8 mouse cellular contexts compared by ENCODE assay signal in genomic region chr8:120462119-120462551, GRCm38 (mm10).
DNase-seq lines count a peak whose midpoint lies in the region; ATAC-seq and TF ChIP-seq lines count a peak whose summit lies in the region.

No protein-coding gene starts in this region.

- H3K9ac ChIP-seq in intestine, embryonic 15.5 days = no peak overlapping the region
- H3K9ac ChIP-seq in midbrain, embryonic 12.5 days (replicated peaks) = peak overlapping the region; percentile 29

- peaks cover 90% of the 10 kb centered on the region for H3K4me1 ChIP-seq in heart, embryonic 10.5 days
- peaks cover 52% of the 10 kb centered on the region for H3K4me1 ChIP-seq in intestine, embryonic 15.5 days (replicated peaks)
- peaks cover 71% of the 10 kb centered on the region for H3K4me1 ChIP-seq in midbrain, embryonic 12.5 days

- peaks cover 12% of the 10 kb centered on the region for H3K27me3 ChIP-seq in heart, embryonic 10.5 days (ENCODE audit: insufficient read depth, poor library complexity, severe bottlenecking)
- no peaks in the 10 kb centered on the region for H3K27me3 ChIP-seq in intestine, embryonic 15.5 days (replicated peaks)
- 0 out of 2 replicates have a peak, but pooled peaks cover 20% of the 10 kb centered on the region for H3K27me3 ChIP-seq in midbrain, embryonic 12.5 days

- peak overlapping the region; percentile 85 for H3K27ac ChIP-seq in heart, embryonic 10.5 days
- H3K27ac ChIP-seq in intestine, embryonic 15.5 days = peak overlapping the region; percentile 64
- peak overlapping the region; percentile 70 for H3K27ac ChIP-seq in midbrain, embryonic 12.5 days (replicated peaks)

- no peaks in the 10 kb centered on the region for H3K36me3 ChIP-seq in heart, embryonic 10.5 days
- H3K36me3 ChIP-seq in intestine, embryonic 15.5 days = no peaks in the 10 kb centered on the region
- H3K36me3 ChIP-seq in midbrain, embryonic 12.5 days = no peaks in the 10 kb centered on the region

- H3K4me2 ChIP-seq in intestine, embryonic 15.5 days (replicated peaks) = 0 out of 2 replicates have a peak overlapping the region, but pooled peaks have one; percentile 3
- H3K4me2 ChIP-seq in midbrain, embryonic 12.5 days (replicated peaks) = peak overlapping the region; percentile 20; the same call in 1 of the 2 replicates

- peak overlapping the region; percentile 43 for H3K4me3 ChIP-seq in heart, embryonic 10.5 days
- H3K4me3 ChIP-seq in intestine, embryonic 15.5 days (replicated peaks) = no peak overlapping the region
- no peak overlapping the region for H3K4me3 ChIP-seq in midbrain, embryonic 12.5 days

- TF ChIP-seq POLR2A in brain, embryonic 14.5 days (IDR thresholded peaks at IDR 0.05; ENCODE audit: borderline replicate concordance, extremely low read depth, insufficient read depth, insufficient read length, poor library complexity, severe bottlenecking) = no peak

- peak; percentile 89 for DNase-seq in heart, embryonic 10.5 days (ENCODE audit: low spot score)
- DNase-seq in heart, adult 8-10 months (ENCODE audit: low spot score) = no peak
- peak; percentile 67 for DNase-seq in brain, embryonic 14.5 days (ENCODE audit: low read depth)
- no peak for DNase-seq in adrenal gland, postnatal 14 days
- DNase-seq in adipocyte (ENCODE audit: low spot score) = no peak

- no peak for TF ChIP-seq CTCF in brain, embryonic 14.5 days (IDR thresholded peaks at IDR 0.05; ENCODE audit: borderline replicate concordance, extremely low read depth, insufficient read depth, insufficient read length)

- no peaks in the 10 kb centered on the region for H3K9me3 ChIP-seq in heart, embryonic 10.5 days
- H3K9me3 ChIP-seq in intestine, embryonic 15.5 days = no peaks in the 10 kb centered on the region
- no peaks in the 10 kb centered on the region for H3K9me3 ChIP-seq in midbrain, embryonic 12.5 days

- peak; percentile 26; the same call in 1 of the 2 replicates for ATAC-seq in intestine, embryonic 15.5 days
- ATAC-seq in midbrain, embryonic 12.5 days (ENCODE audit: low FRiP score, low read depth) = no peak
- ATAC-seq in CD4-positive, CD25-positive, alpha-beta regulatory T cell, adult 4 months = no peak

- 6% methylated on average over 15 of the region's 15 CpGs for WGBS in heart, embryonic 10.5 days
- 38% methylated on average over 15 of the region's 15 CpGs for WGBS in intestine, embryonic 15.5 days
- 22% methylated on average over 15 of the region's 15 CpGs for WGBS in midbrain, embryonic 12.5 days

Comparison
In these comparisons a context has a peak if more than half of its experiments do, and no peak if none do; other contexts are left out.
1. DNase-seq: peak in heart, embryonic 10.5 days (single experiment) and brain, embryonic 14.5 days (single experiment); none in heart, adult 8-10 months (single experiment), adrenal gland, postnatal 14 days (single experiment) and adipocyte (single experiment).
2. Peak in every context shown above with its lines, with median percentiles within 50 percentile points of each other: H3K27ac ChIP-seq.